Mouse (Mus musculus): ENCODE results near the gene Nelfe.
"Not testable (repeated sequence)": the region's sequence is repeated elsewhere in the genome, so short reads cannot be mapped to it uniquely, and the experiment has no call there.

Nelfe gene

GRCm38 (mm10) chr17:34893072-34893824, 43.1 kb downstream of the Nelfe start:
- DNase-seq (ENCODE audit: low spot score in 2 of 2): no peak

- peak; percentile 87 for DNase-seq (ENCODE audit: low spot score in 2 of 2)
These were observed 43.9 kb downstream of the Nelfe start for GRCm38 (mm10) chr17:34894074-34894597.

GRCm38 (mm10) chr17:34894801-34895530, 44.8 kb downstream of the Nelfe start:
- DNase-seq (ENCODE audit: low spot score in 2 of 2): peak in 1 of 2 experiments; percentile 29

- DNase-seq (ENCODE audit: low spot score in 2 of 2): no peak
These were observed 45.5 kb downstream of the Nelfe start for GRCm38 (mm10) chr17:34895724-34896123.

GRCm38 (mm10) chr17:34896366-34896765, 46.2 kb downstream of the Nelfe start:
- no peak for DNase-seq (ENCODE audit: low spot score in 2 of 2)

- peak in 1 of 2 experiments; percentile 31 for DNase-seq (ENCODE audit: low spot score in 2 of 2)
These were observed 47.4 kb downstream of the Nelfe start for GRCm38 (mm10) chr17:34897373-34898159.

- DNase-seq (ENCODE audit: low spot score in 2 of 2): peak; percentile 69 to 73
These were observed 48.0 kb downstream of the Nelfe start, which contains the start of the genes C2 and Ehmt2 for GRCm38 (mm10) chr17:34898160-34898586. TSS of gene C2 (minus strand) at chr17:34898265. TSS of gene Ehmt2 (plus strand) at chr17:34898469.

- DNase-seq (ENCODE audit: low spot score in 2 of 2): no peak
These were observed 48.5 kb downstream of the Nelfe start for GRCm38 (mm10) chr17:34898706-34899052.

GRCm38 (mm10) chr17:34899053-34899889, 49.1 kb downstream of the Nelfe start:
- DNase-seq (ENCODE audit: low spot score in 2 of 2): peak in 1 of 2 experiments; percentile 31

GRCm38 (mm10) chr17:34899890-34900243, 49.7 kb downstream of the Nelfe start:
- no peak for DNase-seq (ENCODE audit: low spot score in 2 of 2)

GRCm38 (mm10) chr17:34900826-34901225, 50.6 kb downstream of the Nelfe start:
- DNase-seq (ENCODE audit: low spot score in 2 of 2): not testable (repeated sequence)

- DNase-seq (ENCODE audit: low spot score in 2 of 2): not testable (repeated sequence)
These were observed 51.8 kb downstream of the Nelfe start for GRCm38 (mm10) chr17:34901948-34902347.

GRCm38 (mm10) chr17:34902895-34903294, 52.7 kb downstream of the Nelfe start:
- DNase-seq (ENCODE audit: low spot score in 2 of 2): no peak
